Mouse (Mus musculus) spleen, adult 2 months (tissue): Measurements from ENCODE around the gene Arhgap27.

Source experiments
- CTCF ChIP-seq: fragments of 200-500 bp; IDR thresholded peaks from 2 replicates; pipeline ENCODE4 v1.5.1; 2011; ENCODE audit warnings: mild to moderate bottlenecking, inconsistent platforms; ENCODE audit not compliant: insufficient read depth, insufficient read length, insufficient replicate concordance; ENCODE audit errors: extremely low read depth
- POLR2A ChIP-seq: fragments of 200-500 bp; IDR thresholded peaks from 2 replicates; pipeline ENCODE4 v1.6.1; 2011; ENCODE audit warnings: low read depth, low read length, inconsistent platforms

DNA sequence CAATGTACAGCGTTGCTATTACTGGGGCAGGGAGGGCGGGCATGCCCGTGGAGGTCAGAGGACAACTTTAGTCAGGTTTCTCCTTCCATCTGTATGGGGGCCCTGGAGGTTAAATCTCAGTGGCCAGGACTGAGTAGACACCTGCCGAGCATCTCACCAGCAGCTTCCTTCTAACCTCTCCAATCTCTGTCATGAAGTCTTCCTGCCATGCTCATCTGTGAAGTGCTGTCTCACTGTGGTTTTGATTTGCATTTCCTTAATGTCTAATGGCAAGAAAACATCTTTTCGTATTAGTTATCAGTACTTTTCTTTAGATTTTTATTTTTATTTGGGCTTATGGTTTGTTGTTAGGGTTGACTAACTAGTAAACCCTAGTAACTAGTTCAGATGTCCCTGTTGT is 17.0 kb upstream of the Arhgap27 start:
- TF ChIP-seq CTCF (no peak), POLR2A (no peak)
